In the genomic region with DNA sequence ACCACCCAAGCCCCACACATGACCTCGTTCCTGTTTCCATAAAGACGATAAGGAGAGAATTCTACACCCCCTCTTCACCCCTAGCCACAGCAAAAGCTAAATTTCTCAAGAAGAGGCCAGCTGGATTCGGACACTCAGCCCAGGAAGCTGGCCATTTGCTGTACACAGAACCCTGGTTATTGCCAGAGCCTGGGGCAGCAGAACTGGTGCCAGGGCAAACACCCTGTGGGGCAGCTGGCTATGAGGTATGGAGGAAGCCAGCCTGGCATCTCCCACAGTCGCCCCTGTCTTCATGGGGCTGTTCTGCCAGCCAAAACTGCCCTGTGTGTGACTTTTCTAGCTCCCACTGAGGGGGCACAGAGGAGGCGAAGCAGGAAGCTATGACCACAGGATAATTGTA, we compare ENCODE assay signal across 16 mouse cellular contexts.
DNase-seq lines count a peak whose midpoint lies in the region; ATAC-seq and TF ChIP-seq lines count a peak whose summit lies in the region.
"Had no signal": no experiment of that assay in that cellular context is flagged by ENCODE, and none has a peak within 500 bp of the region (broad histone marks: within the 10 kb centered on the region; RNA-seq: fewer than 3 reads in every experiment).

No protein-coding gene starts in this region.

- H3K27ac ChIP-seq in hindbrain, postnatal 0 days: no peak overlapping the region
- no peak overlapping the region for H3K27ac ChIP-seq in hindbrain, embryonic 11.5 days (ENCODE audit: low read depth, low read length)
- no peak overlapping the region for H3K27ac ChIP-seq in forebrain, embryonic 14.5 days (ENCODE audit: low read depth, low read length)
- H3K27ac ChIP-seq: embryonic facial prominence, embryonic 15.5 days; forebrain, embryonic 15.5 days; kidney, postnatal 0 days; liver, embryonic 12.5 days; midbrain, embryonic 15.5 days; neural tube, embryonic 12.5 days had no signal

- H3K27me3 ChIP-seq in hindbrain, postnatal 0 days (ENCODE audit: insufficient read depth, low read length): 0 out of 2 replicates have a peak, but pooled peaks cover 4% of the 10 kb centered on the region
- H3K27me3 ChIP-seq in hindbrain, embryonic 11.5 days (ENCODE audit: control insufficient read depth, insufficient read depth, low read length): no peaks in the 10 kb centered on the region
- H3K27me3 ChIP-seq in forebrain, embryonic 14.5 days (replicated peaks; ENCODE audit: control insufficient read depth, insufficient read depth, low read length): no peaks in the 10 kb centered on the region; the same call in 1 of the 2 replicates
- H3K27me3 ChIP-seq: embryonic facial prominence, embryonic 15.5 days; forebrain, embryonic 15.5 days; midbrain, embryonic 15.5 days; neural tube, embryonic 12.5 days had no signal

- ATAC-seq in hindbrain, postnatal 0 days: no peak
- no peak for ATAC-seq in hindbrain, embryonic 11.5 days (ENCODE audit: low FRiP score)
- ATAC-seq in common myeloid progenitor, adult 5-6 weeks (replicated peaks; ENCODE audit: low read depth, poor library complexity, severe bottlenecking): 0 out of 2 replicates have a peak, but pooled peaks have one; percentile 21
- no peak for ATAC-seq in forebrain, embryonic 14.5 days
- ATAC-seq: forebrain, embryonic 15.5 days; liver, embryonic 12.5 days; midbrain, embryonic 15.5 days had no signal

- TF ChIP-seq CTCF in hindbrain, postnatal 0 days (IDR thresholded peaks at IDR 0.05; ENCODE audit: low read depth): no peak

- no peaks in the 10 kb centered on the region for H3K4me1 ChIP-seq in hindbrain, postnatal 0 days (ENCODE audit: insufficient read depth, low read length)
- no peaks in the 10 kb centered on the region for H3K4me1 ChIP-seq in hindbrain, embryonic 11.5 days (replicated peaks; ENCODE audit: control insufficient read depth, insufficient read depth, low read length)
- no peaks in the 10 kb centered on the region for H3K4me1 ChIP-seq in forebrain, embryonic 14.5 days (ENCODE audit: control insufficient read depth, insufficient read depth, low read length)
- H3K4me1 ChIP-seq: embryonic facial prominence, embryonic 15.5 days; forebrain, embryonic 15.5 days; liver, embryonic 12.5 days; midbrain, embryonic 15.5 days; neural tube, embryonic 12.5 days had no signal

- DNase-seq in adrenal gland, postnatal 14 days: peak; percentile 37
- no peak for DNase-seq in adrenal gland, adult 2 months
- peak; percentile 33 for DNase-seq in hindbrain, postnatal 0 days (ENCODE audit: low spot score)
- no peak for DNase-seq in hindbrain, embryonic 11.5 days (ENCODE audit: low spot score)
- DNase-seq in adipocyte (ENCODE audit: low spot score): peak; percentile 76
- no peak for DNase-seq in thymus, postnatal 10 days (ENCODE audit: low spot score in 2 of 2)
- DNase-seq in forebrain, embryonic 14.5 days (ENCODE audit: low spot score): no peak
- DNase-seq: gastrocnemius, postnatal 25 days; thymus, adult 2 months had no signal

- no peak overlapping the region for H3K4me3 ChIP-seq in hindbrain, postnatal 0 days (ENCODE audit: low read length)
- no peak overlapping the region for H3K4me3 ChIP-seq in hindbrain, embryonic 11.5 days (ENCODE audit: low read depth, low read length)
- H3K4me3 ChIP-seq in forebrain, embryonic 14.5 days (ENCODE audit: low read depth, low read length): no peak overlapping the region
- H3K4me3 ChIP-seq: embryonic facial prominence, embryonic 15.5 days; forebrain, embryonic 15.5 days; liver, embryonic 12.5 days; midbrain, embryonic 15.5 days; neural tube, embryonic 12.5 days had no signal

- H3K9ac ChIP-seq in hindbrain, postnatal 0 days (replicated peaks; ENCODE audit: low read length): no peak overlapping the region
- H3K9ac ChIP-seq in hindbrain, embryonic 11.5 days (ENCODE audit: low read depth, low read length): no peak overlapping the region
- H3K9ac ChIP-seq in forebrain, embryonic 14.5 days (ENCODE audit: low read length): no peak overlapping the region
- H3K9ac ChIP-seq: embryonic facial prominence, embryonic 15.5 days; forebrain, embryonic 15.5 days; liver, embryonic 12.5 days; midbrain, embryonic 15.5 days; neural tube, embryonic 12.5 days had no signal

- WGBS in hindbrain, postnatal 0 days: 51% methylated on average over 5 of the region's 5 CpGs
- 82% methylated on average over 5 of the region's 5 CpGs for WGBS in hindbrain, embryonic 11.5 days
- WGBS in forebrain, embryonic 14.5 days: 87% methylated on average over 5 of the region's 5 CpGs

- no peak overlapping the region for H3K4me2 ChIP-seq in hindbrain, postnatal 0 days (ENCODE audit: low read depth, low read length)
- H3K4me2 ChIP-seq in hindbrain, embryonic 11.5 days (replicated peaks; ENCODE audit: low read depth, low read length): no peak overlapping the region
- no peak overlapping the region for H3K4me2 ChIP-seq in forebrain, embryonic 14.5 days (ENCODE audit: low read length)
- H3K4me2 ChIP-seq: embryonic facial prominence, embryonic 15.5 days; forebrain, embryonic 15.5 days; liver, embryonic 12.5 days; midbrain, embryonic 15.5 days; neural tube, embryonic 12.5 days had no signal

- no peaks in the 10 kb centered on the region for H3K9me3 ChIP-seq in hindbrain, postnatal 0 days (ENCODE audit: low read length)
- H3K9me3 ChIP-seq in hindbrain, embryonic 11.5 days (ENCODE audit: control insufficient read depth, low read length): no peaks in the 10 kb centered on the region
- H3K9me3 ChIP-seq in forebrain, embryonic 14.5 days (replicated peaks; ENCODE audit: control insufficient read depth, low read length): no peaks in the 10 kb centered on the region
- H3K9me3 ChIP-seq: embryonic facial prominence, embryonic 15.5 days; forebrain, embryonic 15.5 days; liver, embryonic 12.5 days; midbrain, embryonic 15.5 days; neural tube, embryonic 12.5 days had no signal

- H3K36me3 ChIP-seq in hindbrain, postnatal 0 days (ENCODE audit: insufficient read depth, low read length): no peaks in the 10 kb centered on the region
- H3K36me3 ChIP-seq in hindbrain, embryonic 11.5 days (ENCODE audit: control insufficient read depth, insufficient read depth, low read length): no peaks in the 10 kb centered on the region
- H3K36me3 ChIP-seq in forebrain, embryonic 14.5 days (ENCODE audit: control insufficient read depth, insufficient read depth, low read length): no peaks in the 10 kb centered on the region
- H3K36me3 ChIP-seq: embryonic facial prominence, embryonic 15.5 days; forebrain, embryonic 15.5 days; liver, embryonic 12.5 days; midbrain, embryonic 15.5 days; neural tube, embryonic 12.5 days had no signal

Comparison
In these comparisons a context has a peak if more than half of its experiments do, and no peak if none do; other contexts are left out.
1. DNase-seq: peak in adrenal gland, postnatal 14 days (single experiment), hindbrain, postnatal 0 days (single experiment) and adipocyte (single experiment); none in adrenal gland, adult 2 months (single experiment), hindbrain, embryonic 11.5 days (single experiment), thymus, postnatal 10 days (0 of 2) and forebrain, embryonic 14.5 days (single experiment).